8 mouse cellular contexts compared by ENCODE assay signal in genomic region chr5:65107773-65108432, GRCm38 (mm10). TPM values are rescaled to one million over a fixed set of nuclear protein-coding genes. Genes with fewer than 3 reads are reported as not detected.
DNase-seq lines count a peak whose midpoint lies in the region; ATAC-seq and TF ChIP-seq lines count a peak whose summit lies in the region.

No protein-coding gene starts in this region.

- H3K27ac ChIP-seq in hindbrain, embryonic 14.5 days, result peak overlapping the region; percentile 68
- H3K27ac ChIP-seq in liver, embryonic 14.5 days, result no peak overlapping the region

- TF ChIP-seq EP300 in liver, embryonic 14.5 days (IDR thresholded peaks at IDR 0.05; ENCODE audit: low read depth), result no peak

- H3K9ac ChIP-seq in hindbrain, embryonic 14.5 days, result peak overlapping the region; percentile 79
- H3K9ac ChIP-seq in liver, embryonic 14.5 days (replicated peaks), result peak overlapping the region; percentile 66

- no peak for TF ChIP-seq CTCF in liver, embryonic 14.5 days (IDR thresholded peaks at IDR 0.05; ENCODE audit: low read depth)

- H3K4me1 ChIP-seq in hindbrain, embryonic 14.5 days (replicated peaks; ENCODE audit: control insufficient read depth, insufficient read depth, low read length), result peaks cover 5% of the 10 kb centered on the region; the same call in 1 of the 2 replicates
- peaks cover 0 to 11% of the 10 kb centered on the region in 2 experiments; a peak in 2 of 4 replicates for H3K4me1 ChIP-seq in liver, embryonic 14.5 days (replicated peaks; ENCODE audit: control insufficient read depth in 2 of 2, insufficient read depth in 2 of 2, low read length in 1 of 2)

- no peak; the same call in none of the 2 replicates for ATAC-seq in hindbrain, embryonic 14.5 days (ENCODE audit: low FRiP score)
- peak; percentile 52; the same call in 1 of the 2 replicates for ATAC-seq in liver, embryonic 14.5 days (ENCODE audit: insufficient read depth)

- no peaks in the 10 kb centered on the region for H3K36me3 ChIP-seq in hindbrain, embryonic 14.5 days (replicated peaks; ENCODE audit: control insufficient read depth, insufficient read depth)
- no peaks in the 10 kb centered on the region for H3K36me3 ChIP-seq in liver, embryonic 14.5 days (replicated peaks; ENCODE audit: control insufficient read depth, insufficient read depth, low read depth)

- peak overlapping the region; percentile 88 for H3K4me2 ChIP-seq in hindbrain, embryonic 14.5 days (replicated peaks)
- peak overlapping the region; percentile 77 for H3K4me2 ChIP-seq in liver, embryonic 14.5 days (ENCODE audit: low read depth)

- WGBS in hindbrain, embryonic 14.5 days, result 3% methylated on average over 35 of the region's 42 CpGs
- WGBS in liver, embryonic 14.5 days (ENCODE audit: insufficient replicate concordance), result 2% methylated on average over 23 of the region's 42 CpGs

- peak overlapping the region; percentile 86 for H3K4me3 ChIP-seq in hindbrain, embryonic 14.5 days (replicated peaks; ENCODE audit: low read length)
- H3K4me3 ChIP-seq in liver, embryonic 14.5 days (ENCODE audit: insufficient read depth in 1 of 2, low read depth in 2 of 2, low read length in 2 of 2), result peak overlapping the region; percentile 70 to 84

- H3K9me3 ChIP-seq in hindbrain, embryonic 14.5 days (ENCODE audit: control insufficient read depth, low read length), result no peaks in the 10 kb centered on the region
- no peaks in the 10 kb centered on the region for H3K9me3 ChIP-seq in liver, embryonic 14.5 days (ENCODE audit: control insufficient read depth, low read length)

- H3K27me3 ChIP-seq in hindbrain, embryonic 14.5 days (ENCODE audit: control insufficient read depth, insufficient read depth, low read length), result no peaks in the 10 kb centered on the region
- no peaks in the 10 kb centered on the region for H3K27me3 ChIP-seq in liver, embryonic 14.5 days (ENCODE audit: control insufficient read depth, insufficient read depth, low read length)

- peak; percentile 21 to 40 for DNase-seq in layer of hippocampus, postnatal 10 days (ENCODE audit: low spot score in 2 of 2)
- no peak for DNase-seq in layer of hippocampus, adult 9-10 months (ENCODE audit: low spot score)
- DNase-seq in adrenal gland, postnatal 4 days (ENCODE audit: low spot score in 2 of 2), result peak; percentile 15 to 18
- peak; percentile 37 for DNase-seq in gastrocnemius, adult 18-20 months (ENCODE audit: low spot score)
- DNase-seq in hindbrain, embryonic 14.5 days (ENCODE audit: low spot score), result no peak
- no peak for DNase-seq in liver, embryonic 14.5 days (ENCODE audit: low read depth in 3 of 3, low spot score in 3 of 3)
- peak; percentile 59 for DNase-seq in neural tube, embryonic 10.5 days (ENCODE audit: extremely low spot score, low spot score)
- peak; percentile 32 for DNase-seq in thymus, postnatal 25 days

RNA-seq across cellular contexts. Expression of gene Klhl5, which starts 0.6 kb away (rescaled TPM):
- total RNA-seq in layer of hippocampus, postnatal 10 days (2021), result 100 to 1,000 TPM in 1 of 2 experiments, 10 to 100 TPM in 1; 92.8 to 100 TPM
- 10 to 100 TPM; 69.4 to 73.1 TPM for total RNA-seq in adrenal gland, postnatal 4 days (2021)
- 1 to 10 TPM; 3.6 to 5.2 TPM for total RNA-seq in gastrocnemius, adult 18-20 months (2021)
- 49.2 and 53.1 TPM in 2 replicates for polyA plus RNA-seq in hindbrain, embryonic 14.5 days (2014; fragmentation: Nextera tagmentation; extraction: Ambion mirVana)
- polyA plus RNA-seq in liver, embryonic 14.5 days (2012; rRNA removed), result 3.7 and 4.4 TPM in 2 replicates
- 3.6 and 4.2 TPM in 2 replicates for polyA plus RNA-seq in liver, embryonic 14.5 days (2014; fragmentation: Nextera tagmentation; extraction: Ambion mirVana)

RNA-seq across cellular contexts. Expression of gene Tmem156, which starts 16.0 kb away (rescaled TPM):
- total RNA-seq in layer of hippocampus, postnatal 10 days (2021), result under 1 TPM; 0.38 to 0.55 TPM
- under 1 TPM; 0.22 to 0.54 TPM for total RNA-seq in adrenal gland, postnatal 4 days (2021)
- total RNA-seq in gastrocnemius, adult 18-20 months (2021), result not detected
- polyA plus RNA-seq in hindbrain, embryonic 14.5 days (2014; fragmentation: Nextera tagmentation; extraction: Ambion mirVana), result not detected in 2 replicates
- 0.42 and 0.55 TPM in 2 replicates for polyA plus RNA-seq in liver, embryonic 14.5 days (2012; rRNA removed)
- 0.61 and 0.64 TPM in 2 replicates for polyA plus RNA-seq in liver, embryonic 14.5 days (2014; fragmentation: Nextera tagmentation; extraction: Ambion mirVana)

Comparison
In these comparisons a context has a peak if more than half of its experiments do, and no peak if none do; other contexts are left out.
1. DNase-seq: peak in layer of hippocampus, postnatal 10 days (2 of 2), adrenal gland, postnatal 4 days (2 of 2), gastrocnemius, adult 18-20 months (single experiment), neural tube, embryonic 10.5 days (single experiment) and thymus, postnatal 25 days (single experiment); none in layer of hippocampus, adult 9-10 months (single experiment), hindbrain, embryonic 14.5 days (single experiment) and liver, embryonic 14.5 days (0 of 3).
2. RNA of gene Klhl5, which starts 0.6 kb away (total RNA-seq): 92.8 to 100 TPM in layer of hippocampus, postnatal 10 days and 69.4 to 73.1 TPM in adrenal gland, postnatal 4 days; 3.6 to 5.2 TPM in gastrocnemius, adult 18-20 months; every median in the first group is over 10 times any median in the second.